Mouse (Mus musculus): Measurements from ENCODE around the gene Gm32742. TPM values are rescaled to one million over a fixed set of nuclear protein-coding genes. Genes with fewer than 3 reads are reported as not detected.
"Not testable (repeated sequence)": the region's sequence is repeated elsewhere in the genome, so short reads cannot be mapped to it uniquely, and the experiment has no call there.

The Gm32742 gene
- total RNA-seq, 1 experiment = under 0.01 TPM

DNA sequence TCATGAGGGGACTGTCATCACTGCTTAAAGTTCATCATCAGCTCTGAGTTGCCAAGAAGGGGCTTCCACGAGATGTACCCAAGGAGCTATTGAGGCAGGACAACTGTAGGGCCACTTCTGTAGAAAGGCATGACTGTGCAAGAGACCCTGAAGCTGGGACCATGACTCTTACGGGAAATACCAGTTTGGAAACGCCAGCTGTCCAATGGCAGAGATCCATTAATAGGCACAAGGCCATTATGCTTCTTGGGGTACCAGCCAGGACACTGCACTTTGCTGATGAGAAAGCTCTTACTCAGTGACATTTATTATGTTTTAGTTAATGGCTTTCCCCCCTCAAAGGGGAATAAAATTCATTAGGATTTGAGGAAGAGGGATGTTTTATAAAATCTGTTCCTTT, 24.6 kb downstream of the Gm32742 start:
- TF ChIP-seq MAFK (IDR thresholded peaks at IDR 0.05; ENCODE audit: insufficient read depth, low read depth, low read length) (no peak), ZC3H11A (IDR thresholded peaks at IDR 0.05; ENCODE audit: borderline replicate concordance, low read depth, low read length) (no peak), HCFC1 (IDR thresholded peaks at IDR 0.05; ENCODE audit: borderline replicate concordance, insufficient read depth, low read length) (no peak), ZNF384 (IDR thresholded peaks at IDR 0.05; ENCODE audit: low read depth, low read length) (no peak)
- H3K4me1 ChIP-seq (ENCODE audit: control insufficient read depth in 2 of 2, insufficient read depth in 2 of 2, low read length in 2 of 2, poor library complexity in 1 of 2) = no peaks in the 10 kb centered on the region
- in situ Hi-C loops (cut with MboI; ENCODE audit: low sequenced_read_pairs in 2 of 2, unreplicated experiment in 2 of 2) = loop anchor here in 1 of 2 experiments (10.0 kb wide), 1 partner anchor 286 kb away; no protein-coding TSS in a partner anchor
- no peak overlapping the region for H3K9ac ChIP-seq (ENCODE audit: insufficient read depth, low read depth, low read length, poor library complexity, severe bottlenecking)
- no peaks in the 10 kb centered on the region for H3K36me3 ChIP-seq (ENCODE audit: control insufficient read depth, insufficient read depth, low read length, poor library complexity, severe bottlenecking)
- no peak for DNase-seq (ENCODE audit: low read depth, low spot score)
- no peak overlapping the region for H3K4me3 ChIP-seq (ENCODE audit: insufficient read depth in 1 of 2, low read depth in 1 of 2, low read length in 2 of 2, poor library complexity in 1 of 2, severe bottlenecking in 1 of 2)
- no peak overlapping the region for H3K27ac ChIP-seq (ENCODE audit: insufficient read depth, low read depth, low read length, poor library complexity, severe bottlenecking)
- no peaks in the 10 kb centered on the region for H3K9me3 ChIP-seq (ENCODE audit: control insufficient read depth, insufficient read depth, low read depth, low read length)

DNA sequence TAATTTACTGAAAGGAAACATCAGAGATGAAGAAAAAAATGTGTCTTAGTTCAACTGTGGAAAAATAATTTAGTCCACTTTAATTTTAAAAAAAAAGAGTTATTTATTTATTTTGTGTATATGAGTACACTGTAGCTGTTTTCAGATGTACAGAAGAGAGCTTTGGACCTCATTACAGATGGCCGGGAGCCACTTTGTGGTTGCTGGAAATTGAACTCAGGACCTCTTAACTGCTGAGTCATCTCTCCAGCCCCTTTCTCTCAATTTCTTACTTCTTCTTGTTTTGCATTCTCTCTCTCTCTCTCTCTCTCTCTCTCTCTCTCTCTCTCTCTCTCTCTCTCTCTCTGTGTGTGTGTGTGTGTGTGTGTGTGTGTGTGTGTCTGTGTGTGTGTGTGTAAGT, 25.9 kb downstream of the Gm32742 start:
- in situ Hi-C loops (cut with MboI; ENCODE audit: low sequenced_read_pairs in 2 of 2, unreplicated experiment in 2 of 2); DNase-seq (ENCODE audit: low read depth, low spot score); H3K9ac ChIP-seq (ENCODE audit: insufficient read depth, low read depth, low read length, poor library complexity, severe bottlenecking): not testable (repeated sequence)

DNA sequence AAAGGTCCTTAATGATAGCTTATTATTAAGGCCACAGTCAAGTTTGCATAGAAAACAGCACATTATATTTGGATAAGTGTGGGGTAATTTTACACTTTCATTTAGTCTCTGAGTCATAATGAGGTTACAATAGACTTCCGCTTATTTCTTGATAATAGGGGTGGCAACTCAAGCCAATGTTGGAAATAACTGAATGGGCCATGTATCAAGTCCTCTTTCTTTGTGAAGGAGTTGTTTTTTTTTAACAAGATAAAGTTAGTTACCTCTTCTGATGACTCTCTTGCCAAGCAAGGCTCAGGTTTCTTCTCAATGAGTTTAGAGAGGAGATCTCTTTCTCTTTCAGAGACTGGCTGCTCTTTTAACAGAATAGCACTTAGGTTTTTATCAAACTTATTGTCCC, 27.0 kb downstream of the Gm32742 start:
- Histone ChIP-seq H3K9me3 (ENCODE audit: control insufficient read depth, insufficient read depth, low read depth, low read length) (no peaks in the 10 kb centered on the region), H3K27ac (ENCODE audit: insufficient read depth, low read depth, low read length, poor library complexity, severe bottlenecking) (no peak overlapping the region), H3K9ac (ENCODE audit: insufficient read depth, low read depth, low read length, poor library complexity, severe bottlenecking) (no peak overlapping the region), H3K4me3 (ENCODE audit: insufficient read depth in 1 of 2, low read depth in 1 of 2, low read length in 2 of 2, poor library complexity in 1 of 2, severe bottlenecking in 1 of 2) (no peak overlapping the region), H3K4me1 (ENCODE audit: control insufficient read depth in 2 of 2, insufficient read depth in 2 of 2, low read length in 2 of 2, poor library complexity in 1 of 2) (no peaks in the 10 kb centered on the region), H3K36me3 (ENCODE audit: control insufficient read depth, insufficient read depth, low read length, poor library complexity, severe bottlenecking) (no peaks in the 10 kb centered on the region)
- DNase-seq (ENCODE audit: low read depth, low spot score) = no peak
- in situ Hi-C loops (cut with MboI; ENCODE audit: low sequenced_read_pairs in 2 of 2, unreplicated experiment in 2 of 2) = no loop called here
- TF ChIP-seq ZNF384 (IDR thresholded peaks at IDR 0.05; ENCODE audit: low read depth, low read length) = no peak
- TF ChIP-seq MAFK (IDR thresholded peaks at IDR 0.05; ENCODE audit: insufficient read depth, low read depth, low read length) = no peak
- no peak for TF ChIP-seq ZC3H11A (IDR thresholded peaks at IDR 0.05; ENCODE audit: borderline replicate concordance, low read depth, low read length)
- no peak for TF ChIP-seq CHD2 (IDR thresholded peaks at IDR 0.05; ENCODE audit: low read depth, low read length)
- no peak for TF ChIP-seq HCFC1 (IDR thresholded peaks at IDR 0.05; ENCODE audit: borderline replicate concordance, insufficient read depth, low read length)

More for the DNA sequence above, 25.9 kb downstream of the Gm32742 start:
- not testable (repeated sequence) for H3K4me3 ChIP-seq (ENCODE audit: insufficient read depth in 1 of 2, low read depth in 1 of 2, low read length in 2 of 2, poor library complexity in 1 of 2, severe bottlenecking in 1 of 2); H3K36me3 ChIP-seq (ENCODE audit: control insufficient read depth, insufficient read depth, low read length, poor library complexity, severe bottlenecking); H3K27ac ChIP-seq (ENCODE audit: insufficient read depth, low read depth, low read length, poor library complexity, severe bottlenecking); H3K4me1 ChIP-seq (ENCODE audit: control insufficient read depth in 2 of 2, insufficient read depth in 2 of 2, low read length in 2 of 2, poor library complexity in 1 of 2); H3K9me3 ChIP-seq (ENCODE audit: control insufficient read depth, insufficient read depth, low read depth, low read length)

DNA sequence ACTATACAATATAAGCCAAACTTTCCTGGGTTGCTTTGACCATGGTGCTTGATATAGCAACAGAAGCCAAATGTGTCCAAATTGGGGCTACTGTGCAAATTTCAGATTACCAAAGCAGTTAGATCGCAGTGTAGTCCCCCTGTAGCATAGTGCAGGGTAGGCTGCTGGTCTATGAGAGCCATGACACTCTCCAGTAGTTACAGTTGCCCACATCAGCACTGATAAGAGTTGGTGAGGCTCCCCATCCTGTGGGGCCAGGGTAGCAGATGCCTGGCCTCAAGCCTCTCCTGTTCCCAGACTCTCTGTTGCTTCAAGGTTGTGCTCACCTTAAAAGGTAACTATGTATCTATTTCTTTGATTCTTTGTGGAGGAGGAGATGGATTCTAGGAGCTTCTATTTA, 27.5 kb downstream of the Gm32742 start:
- in situ Hi-C loops (cut with MboI; ENCODE audit: low sequenced_read_pairs in 2 of 2, unreplicated experiment in 2 of 2) = no loop called here
- no peak overlapping the region for H3K9ac ChIP-seq (ENCODE audit: insufficient read depth, low read depth, low read length, poor library complexity, severe bottlenecking)
- DNase-seq (ENCODE audit: low read depth, low spot score) = no peak
- H3K9me3 ChIP-seq (ENCODE audit: control insufficient read depth, insufficient read depth, low read depth, low read length) = no peaks in the 10 kb centered on the region
- H3K4me3 ChIP-seq (ENCODE audit: insufficient read depth in 1 of 2, low read depth in 1 of 2, low read length in 2 of 2, poor library complexity in 1 of 2, severe bottlenecking in 1 of 2) = no peak overlapping the region
- no peak overlapping the region for H3K27ac ChIP-seq (ENCODE audit: insufficient read depth, low read depth, low read length, poor library complexity, severe bottlenecking)
- TF ChIP-seq CHD2 (IDR thresholded peaks at IDR 0.05; ENCODE audit: low read depth, low read length) (no peak), ZC3H11A (IDR thresholded peaks at IDR 0.05; ENCODE audit: borderline replicate concordance, low read depth, low read length) (no peak), HCFC1 (IDR thresholded peaks at IDR 0.05; ENCODE audit: borderline replicate concordance, insufficient read depth, low read length) (no peak), MAFK (IDR thresholded peaks at IDR 0.05; ENCODE audit: insufficient read depth, low read depth, low read length) (no peak), ZNF384 (IDR thresholded peaks at IDR 0.05; ENCODE audit: low read depth, low read length) (no peak)
- H3K36me3 ChIP-seq (ENCODE audit: control insufficient read depth, insufficient read depth, low read length, poor library complexity, severe bottlenecking) = no peaks in the 10 kb centered on the region
- H3K4me1 ChIP-seq (ENCODE audit: control insufficient read depth in 2 of 2, insufficient read depth in 2 of 2, low read length in 2 of 2, poor library complexity in 1 of 2) = no peaks in the 10 kb centered on the region

DNA sequence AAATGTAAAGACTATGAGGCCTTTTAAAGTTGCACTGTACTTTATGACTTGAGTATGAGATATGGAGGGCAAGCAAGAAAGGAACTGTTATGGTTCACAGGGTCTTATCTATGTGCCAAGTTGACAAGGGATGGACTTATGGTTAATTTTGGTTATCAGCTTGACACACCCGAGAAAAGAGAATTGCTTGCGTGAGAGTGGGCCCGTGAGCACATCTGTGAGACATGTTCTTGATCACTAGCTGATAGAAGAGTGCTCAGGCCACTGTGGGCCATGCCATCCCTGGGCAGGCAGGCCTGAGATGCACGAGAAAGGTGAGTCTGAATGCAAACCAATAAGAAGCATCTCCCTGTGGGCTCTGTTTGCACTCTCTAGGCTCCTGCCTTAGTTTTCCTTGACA, 27.9 kb downstream of the Gm32742 start:
- no peaks in the 10 kb centered on the region for H3K36me3 ChIP-seq (ENCODE audit: control insufficient read depth, insufficient read depth, low read length, poor library complexity, severe bottlenecking)
- no peak overlapping the region for H3K27ac ChIP-seq (ENCODE audit: insufficient read depth, low read depth, low read length, poor library complexity, severe bottlenecking)
- DNase-seq (ENCODE audit: low read depth, low spot score) = no peak
- H3K4me1 ChIP-seq (ENCODE audit: control insufficient read depth in 2 of 2, insufficient read depth in 2 of 2, low read length in 2 of 2, poor library complexity in 1 of 2) = no peaks in the 10 kb centered on the region
- H3K9me3 ChIP-seq (ENCODE audit: control insufficient read depth, insufficient read depth, low read depth, low read length) = no peaks in the 10 kb centered on the region
- H3K4me3 ChIP-seq (ENCODE audit: insufficient read depth in 1 of 2, low read depth in 1 of 2, low read length in 2 of 2, poor library complexity in 1 of 2, severe bottlenecking in 1 of 2) = no peak overlapping the region
- in situ Hi-C loops (cut with MboI; ENCODE audit: low sequenced_read_pairs in 2 of 2, unreplicated experiment in 2 of 2) = no loop called here
- H3K9ac ChIP-seq (ENCODE audit: insufficient read depth, low read depth, low read length, poor library complexity, severe bottlenecking) = no peak overlapping the region
- TF ChIP-seq HCFC1 (IDR thresholded peaks at IDR 0.05; ENCODE audit: borderline replicate concordance, insufficient read depth, low read length) (no peak), MAFK (IDR thresholded peaks at IDR 0.05; ENCODE audit: insufficient read depth, low read depth, low read length) (no peak), CHD2 (IDR thresholded peaks at IDR 0.05; ENCODE audit: low read depth, low read length) (no peak), ZNF384 (IDR thresholded peaks at IDR 0.05; ENCODE audit: low read depth, low read length) (no peak), ZC3H11A (IDR thresholded peaks at IDR 0.05; ENCODE audit: borderline replicate concordance, low read depth, low read length) (no peak)

All from ES-E14 (cell line).